Mouse (Mus musculus) forelimb bud, embryonic 11.5 days (tissue): ENCODE measurements around the gene Fbxo27.

Source experiments
- DNase-seq: peaks from one replicate; pipeline ENCODE4 v3.0.0-alpha.2; 2012; ENCODE audit warnings: low read depth, low spot score

Gene Fbxo27

GRCm38 (mm10) chr7:28702601-28703143, 10.0 kb downstream of the Fbxo27 start:
- no peak for DNase-seq

GRCm38 (mm10) chr7:28709454-28709853, 16.8 kb downstream of the Fbxo27 start:
- no peak for DNase-seq

- DNase-seq, result no peak
Observed at GRCm38 (mm10) chr7:28710962-28711361, 18.3 kb downstream of the Fbxo27 start.

- no peak for DNase-seq
Observed at GRCm38 (mm10) chr7:28714667-28715066, 22.0 kb downstream of the Fbxo27 start.

GRCm38 (mm10) chr7:28715598-28715997, 22.9 kb downstream of the Fbxo27 start:
- no peak for DNase-seq

- peak; percentile 69 for DNase-seq
Observed at GRCm38 (mm10) chr7:28716590-28717281, 24.1 kb downstream of the Fbxo27 start, which contains the start of gene Fbxo17. Fbxo17 (plus strand) TSS chr7:28716804.

GRCm38 (mm10) chr7:28717726-28718125, 25.1 kb downstream of the Fbxo27 start:
- DNase-seq, result no peak

- DNase-seq, result no peak
Observed at GRCm38 (mm10) chr7:28719159-28719558, 26.5 kb downstream of the Fbxo27 start.

- no peak for DNase-seq
Observed at GRCm38 (mm10) chr7:28719650-28720049, 27.0 kb downstream of the Fbxo27 start.

GRCm38 (mm10) chr7:28720753-28721537, 28.3 kb downstream of the Fbxo27 start:
- DNase-seq, result peak; percentile 52

- no peak for DNase-seq
Observed at GRCm38 (mm10) chr7:28722079-28722478, 29.4 kb downstream of the Fbxo27 start.

GRCm38 (mm10) chr7:28724613-28725012, 32.0 kb downstream of the Fbxo27 start:
- no peak for DNase-seq

- peak; percentile 84 for DNase-seq
Observed at GRCm38 (mm10) chr7:28726600-28726999, 34.0 kb downstream of the Fbxo27 start.

GRCm38 (mm10) chr7:28727649-28728340, 35.1 kb downstream of the Fbxo27 start:
- no peak for DNase-seq

- peak; percentile 86 for DNase-seq
Observed at GRCm38 (mm10) chr7:28732341-28733142, 39.9 kb downstream of the Fbxo27 start.

- DNase-seq, result no peak
Observed at GRCm38 (mm10) chr7:28733211-28733610, 40.6 kb downstream of the Fbxo27 start.

GRCm38 (mm10) chr7:28735701-28736100, 43.1 kb downstream of the Fbxo27 start:
- no peak for DNase-seq

- no peak for DNase-seq
Observed at GRCm38 (mm10) chr7:28739829-28740228, 47.2 kb downstream of the Fbxo27 start.

GRCm38 (mm10) chr7:28740949-28741348, 48.3 kb downstream of the Fbxo27 start:
- no peak for DNase-seq

- DNase-seq, result no peak
Observed at GRCm38 (mm10) chr7:28741368-28741708, 48.7 kb downstream of the Fbxo27 start.

- DNase-seq, result peak; percentile 98
Observed at GRCm38 (mm10) chr7:28741709-28742438, 49.2 kb downstream of the Fbxo27 start, which contains the start of the genes Mrps12 and Sars2. Mrps12 (minus strand) TSS chr7:28741820. Sars2 (plus strand) TSS chr7:28741992.
